Mouse (Mus musculus): ENCODE measurements at regions not wholly inside any gene's neighbourhood (a gene's known extent, or its start where the extent isn't known, plus 50 kb on each side); places are given as distances from the start of the nearest gene placed in this dataset.

GRCm38 (mm10) chr10:38116516-38116915 lies 705.1 kb downstream of the Rfpl4b start:
- H3K4me3 ChIP-seq (ENCODE audit: control insufficient read depth in 1 of 2, insufficient read depth in 1 of 2, low read depth in 2 of 2, low read length in 2 of 2): no peak overlapping the region
- no peaks in the 10 kb centered on the region for H3K4me1 ChIP-seq (ENCODE audit: control insufficient read depth in 1 of 2, insufficient read depth in 2 of 2, low read length in 2 of 2)
- DNase-seq (ENCODE audit: low read depth, low spot score): no peak
- no peaks in the 10 kb centered on the region for H3K79me2 ChIP-seq (ENCODE audit: control insufficient read depth, insufficient read depth, low read length, poor library complexity)
- H3K9me3 ChIP-seq (replicated peaks; ENCODE audit: insufficient read depth, low read length): no peaks in the 10 kb centered on the region
- H3K27ac ChIP-seq (ENCODE audit: control insufficient read depth, low read depth, low read length): no peak overlapping the region
- H3K9ac ChIP-seq (ENCODE audit: control insufficient read depth, low read depth, low read length, poor library complexity, severe bottlenecking): no peak overlapping the region
- H3K27me3 ChIP-seq (ENCODE audit: control insufficient read depth in 1 of 2, insufficient read depth in 2 of 2, low read length in 2 of 2): no peaks in the 10 kb centered on the region
- TF ChIP-seq BHLHE40 (IDR thresholded peaks at IDR 0.05; ENCODE audit: borderline replicate concordance, low read depth, low read length): no peak
- no peak for TF ChIP-seq MAFK (IDR thresholded peaks at IDR 0.05; ENCODE audit: borderline replicate concordance, low read depth, low read length)
- no peak for TF ChIP-seq POLR2AphosphoS2 (IDR thresholded peaks at IDR 0.05; ENCODE audit: low read length)
- no peak for TF ChIP-seq KAT2A (conservative IDR thresholded peaks at IDR 0.05; ENCODE audit: low read depth, low read length)
- no peak for TF ChIP-seq MAX (IDR thresholded peaks at IDR 0.05; ENCODE audit: low read length)
- TF ChIP-seq RAD21 (IDR thresholded peaks at IDR 0.05; ENCODE audit: low read depth, low read length): no peak
- no peak for TF ChIP-seq USF1 (IDR thresholded peaks at IDR 0.05; ENCODE audit: low read depth, low read length)
- TF ChIP-seq NRF1 (IDR thresholded peaks at IDR 0.05; ENCODE audit: insufficient read depth, low read depth, low read length, poor library complexity, severe bottlenecking): no peak
- no peak for TF ChIP-seq JUND (IDR thresholded peaks at IDR 0.05; ENCODE audit: low read depth, low read length)
- H3K36me3 ChIP-seq (ENCODE audit: control insufficient read depth in 1 of 2, insufficient read depth in 2 of 2, low read length in 2 of 2): no peaks in the 10 kb centered on the region

GRCm38 (mm10) chr10:38114194-38114593 lies 707.4 kb downstream of the Rfpl4b start:
- TF ChIP-seq GATA1 (IDR thresholded peaks at IDR 0.05; ENCODE audit: low read depth, low read length) (no peak), USF1 (IDR thresholded peaks at IDR 0.05; ENCODE audit: low read depth, low read length) (no peak), ETS1 (IDR thresholded peaks at IDR 0.05; ENCODE audit: low read depth, low read length) (no peak), POLR2AphosphoS5 (IDR thresholded peaks at IDR 0.05; ENCODE audit: borderline replicate concordance, low read depth, low read length) (no peak), ELF1 (IDR thresholded peaks at IDR 0.05; ENCODE audit: low read depth, low read length) (no peak), MYB (IDR thresholded peaks at IDR 0.05; ENCODE audit: low read depth, low read length) (no peak), NELFE (IDR thresholded peaks at IDR 0.05; ENCODE audit: low read depth, low read length) (no peak), JUND (IDR thresholded peaks at IDR 0.05; ENCODE audit: low read depth, low read length) (no peak), EP300 (IDR thresholded peaks at IDR 0.05; ENCODE audit: low read depth in 1 of 2, low read length in 2 of 2) (no peak), TAL1 (IDR thresholded peaks at IDR 0.05; ENCODE audit: low read length) (no peak), CHD1 (IDR thresholded peaks at IDR 0.05; ENCODE audit: low read depth, low read length) (no peak), MAX (IDR thresholded peaks at IDR 0.05; ENCODE audit: low read length) (no peak), E2F4 (IDR thresholded peaks at IDR 0.05; ENCODE audit: borderline replicate concordance, low read depth, low read length) (no peak), UBTF (IDR thresholded peaks at IDR 0.05; ENCODE audit: borderline replicate concordance, insufficient read depth, low read depth, low read length) (no peak), CHD2 (IDR thresholded peaks at IDR 0.05; ENCODE audit: low read length) (no peak), MYC (IDR thresholded peaks at IDR 0.05; ENCODE audit: low read depth, low read length) (no peak), RAD21 (IDR thresholded peaks at IDR 0.05; ENCODE audit: low read depth, low read length) (no peak), GABPA (IDR thresholded peaks at IDR 0.05; ENCODE audit: low read depth, low read length) (no peak), SIN3A (IDR thresholded peaks at IDR 0.05; ENCODE audit: low read length) (no peak)
- no peaks in the 10 kb centered on the region for H3K27me3 ChIP-seq (ENCODE audit: control insufficient read depth in 1 of 2, insufficient read depth in 2 of 2, low read length in 2 of 2)
- DNase-seq (ENCODE audit: low read depth, low spot score): no peak
- H3K4me3 ChIP-seq (ENCODE audit: control insufficient read depth in 1 of 2, insufficient read depth in 1 of 2, low read depth in 2 of 2, low read length in 2 of 2): no peak overlapping the region
- no peak overlapping the region for H3K9ac ChIP-seq (ENCODE audit: control insufficient read depth, low read depth, low read length, poor library complexity, severe bottlenecking)
- H3K9me3 ChIP-seq (replicated peaks; ENCODE audit: insufficient read depth, low read length): no peaks in the 10 kb centered on the region
- no peak overlapping the region for H3K27ac ChIP-seq (ENCODE audit: control insufficient read depth, low read depth, low read length)
- no peaks in the 10 kb centered on the region for H3K4me1 ChIP-seq (ENCODE audit: control insufficient read depth in 1 of 2, insufficient read depth in 2 of 2, low read length in 2 of 2)
- H3K36me3 ChIP-seq (ENCODE audit: control insufficient read depth in 1 of 2, insufficient read depth in 2 of 2, low read length in 2 of 2): no peaks in the 10 kb centered on the region
- H3K79me2 ChIP-seq (ENCODE audit: control insufficient read depth, insufficient read depth, low read length, poor library complexity): no peaks in the 10 kb centered on the region
